Mouse (Mus musculus): ENCODE results near the gene Chst11. TPM values are rescaled to one million over a fixed set of nuclear protein-coding genes. Genes with fewer than 3 reads are reported as not detected.

The Chst11 gene
- polyA plus RNA-seq, 1 experiment from 2014 or later, result 4.0 TPM

- H3K9me3 ChIP-seq, result no peaks in the 10 kb centered on the region
- H3K4me2 ChIP-seq (replicated peaks), result no peak overlapping the region
- no peaks in the 10 kb centered on the region for H3K27me3 ChIP-seq
- ATAC-seq (ENCODE audit: low FRiP score, low read depth), result no peak
- no peak overlapping the region for H3K4me3 ChIP-seq
- WGBS, result 79% methylated on average over 11 of the region's 11 CpGs
- H3K9ac ChIP-seq, result no peak overlapping the region
- no peak overlapping the region for H3K27ac ChIP-seq
- no peaks in the 10 kb centered on the region for H3K36me3 ChIP-seq
- H3K4me1 ChIP-seq, result peaks cover 11% of the 10 kb centered on the region; the same call in 1 of the 2 replicates
Observed at GRCm38 (mm10) chr10:82971549-82971948, 13.7 kb upstream of the Chst11 start.

DNA sequence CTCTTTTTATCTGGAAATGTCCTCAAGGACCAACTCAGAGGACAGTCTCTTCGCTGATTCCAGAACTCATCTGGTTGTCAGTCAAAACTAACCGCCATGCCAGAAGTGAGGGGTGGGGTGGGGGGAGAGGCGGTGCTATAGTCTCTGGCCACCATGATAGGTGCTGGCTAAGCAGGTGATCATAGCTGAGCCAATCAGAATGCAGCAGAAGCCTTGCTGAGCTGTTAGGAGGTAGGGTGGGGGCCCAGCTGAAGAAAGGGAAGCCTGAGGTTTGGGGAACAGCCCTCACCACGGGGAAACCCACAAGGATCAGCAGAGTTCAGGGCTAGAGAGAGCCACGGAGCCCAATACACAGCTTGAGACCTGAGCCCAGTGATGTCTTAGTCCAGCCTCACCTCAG, 11.1 kb upstream of the Chst11 start:
- no peak overlapping the region for H3K27ac ChIP-seq

GRCm38 (mm10) chr10:82974627-82975177, 10.6 kb upstream of the Chst11 start:
- ATAC-seq (ENCODE audit: low FRiP score, low read depth), result no peak
- Histone ChIP-seq H3K9ac (no peak overlapping the region), H3K4me1 (peaks cover 9% of the 10 kb centered on the region; the same call in 1 of the 2 replicates), H3K4me3 (no peak overlapping the region), H3K4me2 (replicated peaks) (no peak overlapping the region), H3K27me3 (peaks cover 7% of the 10 kb centered on the region), H3K36me3 (no peaks in the 10 kb centered on the region), H3K9me3 (no peaks in the 10 kb centered on the region), H3K27ac (no peak overlapping the region)
- WGBS, result 45% methylated on average over 6 of the region's 6 CpGs

More for the DNA sequence above, 11.1 kb upstream of the Chst11 start:
- WGBS, result 77% methylated on average over 5 of the region's 5 CpGs
- Histone ChIP-seq H3K9ac (no peak overlapping the region), H3K4me3 (no peak overlapping the region), H3K4me1 (peaks cover 9% of the 10 kb centered on the region; the same call in 1 of the 2 replicates), H3K27me3 (peaks cover 4% of the 10 kb centered on the region; the same call in 1 of the 2 replicates), H3K4me2 (replicated peaks) (no peak overlapping the region), H3K9me3 (no peaks in the 10 kb centered on the region), H3K36me3 (no peaks in the 10 kb centered on the region)
- no peak for ATAC-seq (ENCODE audit: low FRiP score, low read depth)

- WGBS, result 86% methylated on average over 15 of the region's 15 CpGs
- Histone ChIP-seq H3K4me3 (no peak overlapping the region), H3K27me3 (peaks cover 18% of the 10 kb centered on the region), H3K4me1 (peaks cover 9% of the 10 kb centered on the region; the same call in 1 of the 2 replicates), H3K4me2 (replicated peaks) (no peak overlapping the region), H3K27ac (no peak overlapping the region), H3K36me3 (no peaks in the 10 kb centered on the region), H3K9me3 (no peaks in the 10 kb centered on the region), H3K9ac (no peak overlapping the region)
- ATAC-seq (ENCODE audit: low FRiP score, low read depth), result no peak
Observed at GRCm38 (mm10) chr10:82975806-82976205, 9.5 kb upstream of the Chst11 start.

DNA sequence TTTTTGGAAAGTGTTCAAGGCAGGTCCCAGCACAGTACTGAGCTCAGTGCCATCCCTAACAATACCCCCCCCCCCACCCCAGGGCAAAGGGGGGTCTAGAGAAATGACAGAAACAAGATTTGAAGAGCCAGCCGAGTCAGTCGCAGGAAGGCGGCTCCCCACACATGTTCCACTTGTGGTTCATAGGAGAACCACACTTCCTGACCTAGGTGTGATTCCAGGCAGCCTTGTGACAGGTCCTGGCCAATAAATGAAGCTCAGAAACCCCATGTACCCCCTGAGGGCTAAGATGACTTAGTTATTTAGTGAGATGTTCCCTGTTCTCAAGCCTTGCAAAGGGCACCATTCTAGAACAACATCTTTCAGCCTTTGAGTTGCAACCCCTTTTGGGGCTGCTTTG, 3.0 kb upstream of the Chst11 start:
- no peak overlapping the region for H3K4me2 ChIP-seq (replicated peaks)
- no peak overlapping the region for H3K4me3 ChIP-seq
- peaks cover 57% of the 10 kb centered on the region for H3K27me3 ChIP-seq
- no peaks in the 10 kb centered on the region for H3K9me3 ChIP-seq
- no peak overlapping the region for H3K9ac ChIP-seq
- H3K4me1 ChIP-seq, result peaks cover 16% of the 10 kb centered on the region
- no peak for ATAC-seq (ENCODE audit: low FRiP score, low read depth)
- H3K36me3 ChIP-seq, result no peaks in the 10 kb centered on the region
- H3K27ac ChIP-seq, result no peak overlapping the region
- 66% methylated on average over 3 of the region's 3 CpGs for WGBS

DNA sequence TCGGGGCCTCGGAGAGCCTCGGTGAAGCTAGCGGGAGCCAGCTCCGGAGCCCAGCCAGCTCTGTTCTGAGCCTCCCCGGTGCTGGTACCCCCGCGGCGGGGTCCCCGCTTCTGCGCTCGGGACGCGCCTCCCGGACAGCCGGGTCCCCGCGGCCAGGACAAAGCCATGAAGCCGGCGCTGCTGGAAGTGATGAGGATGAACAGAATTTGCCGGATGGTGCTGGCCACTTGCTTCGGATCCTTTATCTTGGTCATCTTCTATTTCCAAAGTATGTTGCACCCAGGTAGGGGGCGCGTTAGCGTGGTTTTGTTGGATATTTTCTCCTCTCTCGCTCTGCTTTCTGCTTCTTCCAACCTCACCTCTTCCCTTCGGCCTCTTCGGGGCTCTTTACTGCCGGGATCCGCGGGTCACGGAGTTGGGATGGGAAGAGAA, 418 bp downstream of the Chst11 start:
- WGBS, result under 1% methylated on average over 32 of the region's 32 CpGs
- Histone ChIP-seq H3K4me3 (peak overlapping the region; percentile 80), H3K4me2 (replicated peaks) (peak overlapping the region; percentile 94), H3K4me1 (peaks cover 28% of the 10 kb centered on the region), H3K9ac (peak overlapping the region; percentile 81), H3K36me3 (no peaks in the 10 kb centered on the region), H3K27me3 (peaks cover 52% of the 10 kb centered on the region), H3K27ac (peak overlapping the region; percentile 92), H3K9me3 (no peaks in the 10 kb centered on the region)
- no peak; the same call in none of the 2 replicates for ATAC-seq (ENCODE audit: low FRiP score, low read depth)

DNA sequence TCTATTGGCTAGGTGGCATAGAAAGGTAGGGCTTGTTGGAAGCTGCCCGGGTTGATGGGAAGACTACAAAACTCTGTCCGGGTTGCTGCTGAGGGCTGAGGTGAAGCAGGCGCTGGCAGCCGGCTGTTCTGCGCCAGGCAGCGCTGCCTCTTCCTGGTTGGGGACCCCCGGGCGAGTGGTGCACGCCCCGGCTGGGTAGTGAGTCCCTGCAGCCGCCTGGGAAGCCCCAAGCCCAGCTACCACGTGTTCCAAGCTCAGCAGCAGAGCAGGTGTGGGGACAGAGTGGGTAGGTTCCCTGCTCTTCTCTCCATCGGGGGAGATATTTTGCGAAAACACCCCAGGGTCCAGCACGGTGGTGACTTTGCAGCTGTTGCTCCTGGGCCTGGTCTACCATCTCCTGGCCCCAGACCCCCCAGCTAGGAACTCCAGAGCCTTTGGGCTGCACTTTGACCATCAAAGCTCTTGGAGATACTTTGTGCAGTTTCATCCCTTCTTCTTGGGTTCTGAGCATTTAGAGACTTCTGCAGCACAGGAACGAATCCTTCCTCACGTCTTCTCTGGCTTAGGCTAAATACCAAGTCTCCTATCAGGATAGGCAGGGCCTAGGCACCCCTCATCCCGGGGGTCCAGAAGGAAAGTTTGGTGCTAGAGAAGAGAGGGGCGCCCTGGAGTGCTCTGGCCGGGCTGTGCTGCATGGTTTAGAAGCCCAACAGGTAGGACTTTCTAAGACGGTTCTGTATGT, 1.1 kb downstream of the Chst11 start:
- no peak for ATAC-seq (ENCODE audit: low FRiP score, low read depth)
- Histone ChIP-seq H3K4me2 (replicated peaks) (peak overlapping the region; percentile 94), H3K9me3 (no peaks in the 10 kb centered on the region), H3K4me1 (peaks cover 35% of the 10 kb centered on the region), H3K27me3 (peaks cover 46% of the 10 kb centered on the region), H3K4me3 (peak overlapping the region; percentile 80), H3K9ac (peak overlapping the region; percentile 81), H3K27ac (peak overlapping the region; percentile 92), H3K36me3 (no peaks in the 10 kb centered on the region)
- WGBS, result 3% methylated on average over 21 of the region's 21 CpGs

- Histone ChIP-seq H3K36me3 (no peaks in the 10 kb centered on the region), H3K4me3 (peak overlapping the region; percentile 80), H3K9ac (peak overlapping the region; percentile 81), H3K4me1 (peaks cover 41% of the 10 kb centered on the region), H3K27me3 (peaks cover 40% of the 10 kb centered on the region), H3K4me2 (replicated peaks) (peak overlapping the region; percentile 94), H3K27ac (0 out of 2 replicates have a peak overlapping the region, but pooled peaks have one; percentile 92), H3K9me3 (no peaks in the 10 kb centered on the region)
- 10% methylated on average over 8 of the region's 8 CpGs for WGBS
- ATAC-seq (ENCODE audit: low FRiP score, low read depth), result no peak
Observed at GRCm38 (mm10) chr10:82986993-82987349, 1.7 kb downstream of the Chst11 start.

GRCm38 (mm10) chr10:82987394-82987793, 2.1 kb downstream of the Chst11 start:
- Histone ChIP-seq H3K4me1 (peaks cover 45% of the 10 kb centered on the region), H3K9ac (peak overlapping the region; percentile 81), H3K27ac (no peak overlapping the region), H3K27me3 (peaks cover 36% of the 10 kb centered on the region), H3K4me3 (peak overlapping the region; percentile 80), H3K36me3 (no peaks in the 10 kb centered on the region), H3K9me3 (no peaks in the 10 kb centered on the region), H3K4me2 (replicated peaks) (peak overlapping the region; percentile 94)
- no peak for ATAC-seq (ENCODE audit: low FRiP score, low read depth)
- WGBS, result 49% methylated on average over 4 of the region's 4 CpGs

DNA sequence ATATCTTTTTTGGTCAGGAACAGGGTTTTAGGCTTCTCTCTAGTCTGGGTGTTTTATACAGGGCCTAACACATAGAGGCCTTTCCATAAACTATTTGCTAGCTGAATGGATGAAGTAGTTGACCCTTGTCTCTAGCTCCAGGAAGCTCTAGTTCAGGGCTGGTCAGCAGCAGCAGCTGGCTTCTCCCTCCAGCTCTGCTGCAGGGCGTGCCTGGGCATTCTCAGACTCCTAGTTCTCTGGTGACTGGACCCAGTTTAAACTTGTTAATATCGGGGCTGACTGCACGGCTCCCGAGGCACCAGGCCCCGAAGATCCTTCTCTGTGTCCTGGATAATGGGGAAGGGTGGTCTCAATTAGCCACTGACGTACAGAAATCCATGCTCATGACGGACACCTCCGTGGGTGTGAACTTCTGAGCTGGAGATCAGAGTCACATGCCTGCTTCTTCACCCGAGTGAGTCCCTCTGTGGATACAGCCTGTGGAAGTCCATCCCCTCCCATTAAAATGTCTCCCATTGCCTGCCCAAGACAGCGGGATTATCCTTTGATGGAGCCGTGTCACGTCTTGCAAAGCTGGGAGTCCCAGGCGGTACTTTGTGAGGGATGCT, 4.2 kb downstream of the Chst11 start:
- H3K36me3 ChIP-seq, result no peaks in the 10 kb centered on the region
- H3K27me3 ChIP-seq, result peaks cover 15% of the 10 kb centered on the region; the same call in 1 of the 2 replicates
- WGBS, result 60% methylated on average over 13 of the region's 13 CpGs
- 0 out of 2 replicates have a peak overlapping the region, but pooled peaks have one; percentile 26 for H3K9ac ChIP-seq
- no peak for ATAC-seq (ENCODE audit: low FRiP score, low read depth)
- no peak overlapping the region for H3K4me3 ChIP-seq
- H3K4me1 ChIP-seq, result peaks cover 57% of the 10 kb centered on the region
- H3K4me2 ChIP-seq (replicated peaks), result peak overlapping the region; percentile 94
- H3K27ac ChIP-seq, result no peak overlapping the region
- H3K9me3 ChIP-seq, result no peaks in the 10 kb centered on the region

DNA sequence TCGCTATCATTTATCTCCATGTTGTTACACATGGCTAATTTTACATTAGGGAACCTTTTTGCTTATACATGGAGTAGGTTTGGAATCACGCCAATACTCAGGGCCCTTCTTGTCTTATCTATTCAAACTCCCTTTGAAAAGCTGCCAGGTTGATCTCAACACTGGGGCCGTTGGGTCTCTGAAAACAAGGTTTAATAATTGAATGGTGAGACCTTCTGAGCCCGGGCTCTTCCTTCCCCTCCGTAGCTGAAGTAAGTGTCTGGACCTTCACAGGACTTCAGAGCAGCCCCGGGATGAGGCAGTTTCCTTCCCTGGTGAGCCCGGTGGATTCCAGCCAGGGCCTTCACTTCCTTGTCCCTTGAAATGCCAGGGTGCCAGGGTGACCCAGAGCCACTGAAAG, 5.6 kb downstream of the Chst11 start:
- Histone ChIP-seq H3K4me3 (no peak overlapping the region), H3K4me1 (peaks cover 64% of the 10 kb centered on the region), H3K9ac (no peak overlapping the region), H3K4me2 (replicated peaks) (no peak overlapping the region; the same call in 1 of the 2 replicates), H3K27me3 (peaks cover 15% of the 10 kb centered on the region; the same call in 1 of the 2 replicates), H3K36me3 (no peaks in the 10 kb centered on the region), H3K27ac (no peak overlapping the region; the same call in 1 of the 2 replicates), H3K9me3 (no peaks in the 10 kb centered on the region)
- 72% methylated on average over 7 of the region's 7 CpGs for whole genome bisulfite sequencing
- no peak for ATAC-seq (ENCODE audit: low FRiP score, low read depth)

Data from limb, embryonic 13.5 days (tissue).